Mouse (Mus musculus) liver, embryonic 15.5 days (tissue): ENCODE measurements around the gene Lrrc3b. TPM values are rescaled to one million over a fixed set of nuclear protein-coding genes. Genes with fewer than 3 reads are reported as not detected.

Source experiments
- ATAC-seq: fragments of 200-750 bp; cut with Nextera tagmentation; 2 replicates; pipeline ENCODE4 v1.8.0; 2017; ENCODE audit warnings: moderate number of reproducible peaks, mild to moderate bottlenecking, moderate library complexity; ENCODE audit not compliant: insufficient read depth
- H3K27ac ChIP-seq: fragments of 300-500 bp; sonication (generic); replicated peaks from 2 replicates; pipeline ENCODE4 v1.5.1; 2015; ENCODE audit warnings: mild to moderate bottlenecking, inconsistent platforms
- H3K27me3 ChIP-seq: fragments of 300-500 bp; sonication (generic); 2 replicates; pipeline ENCODE4 v1.6.1; 2015; ENCODE audit warnings: mild to moderate bottlenecking, inconsistent platforms
- H3K36me3 ChIP-seq: fragments of 300-500 bp; sonication (generic); replicated peaks from 2 replicates; pipeline ENCODE4 v1.6.1; 2015; ENCODE audit warnings: moderate library complexity, mild to moderate bottlenecking, inconsistent platforms
- H3K4me1 ChIP-seq: fragments of 300-500 bp; sonication (generic); replicated peaks from 2 replicates; pipeline ENCODE4 v1.6.1; 2015; ENCODE audit warnings: inconsistent platforms
- H3K4me2 ChIP-seq: fragments of 300-500 bp; sonication (generic); 2 replicates; pipeline ENCODE4 v1.6.1; 2015; ENCODE audit warnings: moderate library complexity, mild to moderate bottlenecking, inconsistent platforms
- H3K4me3 ChIP-seq: fragments of 300-500 bp; sonication (generic); replicated peaks from 2 replicates; pipeline ENCODE4 v1.5.1; 2015; ENCODE audit warnings: mild to moderate bottlenecking, inconsistent platforms
- H3K9ac ChIP-seq: fragments of 300-500 bp; sonication (generic); 2 replicates; pipeline ENCODE4 v1.6.1; 2015; ENCODE audit warnings: moderate library complexity, mild to moderate bottlenecking, inconsistent platforms
- H3K9me3 ChIP-seq: fragments of 300-500 bp; sonication (generic); replicated peaks from 2 replicates; pipeline ENCODE4 v1.6.1; 2016; ENCODE audit warnings: inconsistent platforms
- WGBS: fragments of 180-500 bp; shearing (Covaris S2); methylation state at CpG from one replicate; pipeline ENCODE4 v1.1.7; 2015; ENCODE audit warnings: mixed read lengths; ENCODE audit not compliant: insufficient replicate concordance; 5-methylcytosine and 5-hydroxymethylcytosine counted together
- polyA plus RNA-seq: library from polyadenylated mRNA; unstranded; fragments of >200 nt; fragmentation: Nextera tagmentation; extraction: Ambion mirVana; gene quantifications from 2 replicates; pipeline ENCODE4 v1.2.1, GENCODE M21; 2015

Gene Lrrc3b
- polyA plus RNA-seq, 1 experiment from 2014 or later = 0.06 TPM

GRCm38 (mm10) chr14:15331370-15331769 lies 107.4 kb downstream of the Lrrc3b start:
- no peak overlapping the region for H3K4me3 ChIP-seq
- H3K4me2 ChIP-seq = no peak overlapping the region
- no peaks in the 10 kb centered on the region for H3K4me1 ChIP-seq
- no peaks in the 10 kb centered on the region for H3K9me3 ChIP-seq
- no peaks in the 10 kb centered on the region for H3K36me3 ChIP-seq
- no peak for ATAC-seq
- 32% methylated on average over 1 of the region's 1 CpGs for WGBS
- H3K9ac ChIP-seq = no peak overlapping the region
- H3K27ac ChIP-seq = no peak overlapping the region
- no peaks in the 10 kb centered on the region for H3K27me3 ChIP-seq

DNA sequence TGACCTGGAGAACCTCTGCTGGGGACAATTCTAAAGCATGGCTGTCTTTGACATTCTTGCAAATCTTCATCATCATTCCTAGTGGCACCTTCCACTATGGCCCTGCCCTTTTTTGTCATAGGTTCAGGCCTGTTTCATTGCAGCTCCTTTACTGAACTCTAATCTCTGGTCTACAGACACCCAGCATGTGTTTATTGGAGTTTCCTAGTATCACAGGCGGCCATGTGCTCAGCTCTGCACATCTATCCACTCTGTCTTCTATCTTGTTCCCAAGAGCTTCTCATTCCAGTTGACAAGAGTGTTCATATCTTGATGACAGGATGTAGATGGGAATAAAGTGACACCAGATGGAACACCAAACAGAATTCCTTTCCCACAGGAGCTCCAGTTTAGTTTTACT lies 108.6 kb downstream of the Lrrc3b start:
- Histone ChIP-seq H3K9ac (no peak overlapping the region), H3K4me1 (no peaks in the 10 kb centered on the region), H3K36me3 (no peaks in the 10 kb centered on the region), H3K4me3 (no peak overlapping the region), H3K4me2 (no peak overlapping the region), H3K27ac (no peak overlapping the region), H3K27me3 (no peaks in the 10 kb centered on the region), H3K9me3 (no peaks in the 10 kb centered on the region)
- 35% methylated on average over 1 of the region's 1 CpGs for WGBS
- no peak for ATAC-seq

DNA sequence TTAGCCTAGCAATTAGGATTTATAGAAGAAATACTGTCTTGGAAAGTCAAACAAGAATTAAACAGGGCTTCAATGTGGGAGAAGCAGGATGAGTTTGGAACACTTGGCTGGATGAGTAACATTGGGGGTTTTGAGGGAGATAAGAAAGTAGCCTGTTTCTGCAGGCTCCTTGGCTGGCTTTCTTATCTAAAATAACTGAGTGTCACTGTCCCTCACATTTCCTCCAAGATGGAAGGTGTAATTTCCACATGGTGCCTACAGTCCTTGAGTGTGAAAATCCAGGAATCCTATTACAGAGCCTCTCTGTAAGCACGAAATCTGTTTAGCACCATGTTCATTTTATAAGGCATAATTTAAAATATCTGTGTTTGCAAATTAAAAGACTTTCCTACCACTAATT lies 112.9 kb downstream of the Lrrc3b start:
- Histone ChIP-seq H3K9me3 (no peaks in the 10 kb centered on the region), H3K27ac (no peak overlapping the region), H3K36me3 (no peaks in the 10 kb centered on the region), H3K4me1 (no peaks in the 10 kb centered on the region), H3K4me3 (no peak overlapping the region), H3K4me2 (no peak overlapping the region), H3K27me3 (no peaks in the 10 kb centered on the region), H3K9ac (no peak overlapping the region)
- no peak for ATAC-seq
- 63% methylated on average over 1 of the region's 1 CpGs for WGBS

DNA sequence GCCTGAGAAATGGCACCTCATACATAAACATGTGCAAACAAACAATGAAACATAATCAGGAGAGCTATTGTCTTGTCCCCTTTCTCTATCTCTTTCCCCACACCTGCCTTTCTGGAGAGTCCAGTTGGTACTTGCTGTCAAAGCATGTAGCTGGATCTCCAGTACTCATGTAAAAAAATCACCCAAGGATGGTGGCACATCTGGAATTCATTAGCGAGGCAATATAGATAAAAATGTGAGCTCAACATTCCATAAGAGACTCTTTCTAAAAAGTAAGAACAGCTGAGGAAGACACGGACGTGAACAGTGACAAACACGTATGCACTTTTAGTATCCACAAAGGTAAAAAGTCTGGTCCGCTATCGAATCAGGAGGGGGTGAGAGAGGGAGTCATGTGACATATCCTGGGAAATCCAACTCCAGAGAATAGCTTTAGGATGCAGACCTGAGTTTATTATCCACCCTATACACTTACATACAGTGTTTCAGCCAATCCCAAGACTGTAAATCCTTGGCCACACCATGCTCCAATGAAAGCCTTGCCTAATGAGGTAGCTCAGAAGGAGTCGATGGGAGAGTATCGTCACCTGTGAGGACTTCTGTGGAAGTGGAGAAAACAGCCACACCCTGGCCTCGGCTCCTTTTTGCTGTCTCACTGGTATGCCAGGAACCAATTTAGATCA lies 116.2 kb downstream of the Lrrc3b start:
- WGBS = 72% methylated on average over 9 of the region's 9 CpGs
- H3K4me3 ChIP-seq = no peak overlapping the region
- H3K27me3 ChIP-seq = no peaks in the 10 kb centered on the region
- no peaks in the 10 kb centered on the region for H3K9me3 ChIP-seq
- H3K27ac ChIP-seq = no peak overlapping the region
- H3K4me2 ChIP-seq = no peak overlapping the region
- H3K36me3 ChIP-seq = no peaks in the 10 kb centered on the region
- H3K9ac ChIP-seq = no peak overlapping the region
- no peaks in the 10 kb centered on the region for H3K4me1 ChIP-seq
- ATAC-seq = no peak

GRCm38 (mm10) chr14:15319399-15319915 lies 119.3 kb downstream of the Lrrc3b start:
- Histone ChIP-seq H3K4me2 (no peak overlapping the region), H3K4me1 (no peaks in the 10 kb centered on the region), H3K27ac (no peak overlapping the region), H3K27me3 (no peaks in the 10 kb centered on the region), H3K36me3 (no peaks in the 10 kb centered on the region), H3K4me3 (no peak overlapping the region), H3K9ac (no peak overlapping the region), H3K9me3 (no peaks in the 10 kb centered on the region)
- ATAC-seq = no peak

- Histone ChIP-seq H3K9ac (no peak overlapping the region), H3K27me3 (no peaks in the 10 kb centered on the region), H3K36me3 (no peaks in the 10 kb centered on the region), H3K4me1 (no peaks in the 10 kb centered on the region), H3K27ac (no peak overlapping the region), H3K4me2 (no peak overlapping the region), H3K4me3 (no peak overlapping the region), H3K9me3 (no peaks in the 10 kb centered on the region)
- WGBS = 39% methylated on average over 2 of the region's 2 CpGs
- no peak for ATAC-seq
Observed at GRCm38 (mm10) chr14:15308576-15308975, 130.2 kb downstream of the Lrrc3b start.
